Mouse (Mus musculus) E14TG2a.4 (cell line): ENCODE measurements around the gene Amdhd2.

Experiments used
- CTCF ChIP-seq: conservative IDR thresholded peaks from 2 replicates; pipeline ENCODE4 v1.5.1; 2014; ENCODE audit warnings: low read length
- NANOG ChIP-seq: IDR thresholded peaks from 2 replicates; pipeline ENCODE4 v1.6.1; 2014; ENCODE audit warnings: borderline replicate concordance, low read length, mixed read lengths
- POU5F1 ChIP-seq: IDR thresholded peaks from 2 replicates; pipeline ENCODE4 v1.6.1; 2014; ENCODE audit warnings: low read length, borderline replicate concordance

- no peak for TF ChIP-seq CTCF
- TF ChIP-seq POU5F1: no peak
- no peak for TF ChIP-seq NANOG
Observed at GRCm38 (mm10) chr17:24111256-24111655, 52.3 kb downstream of the Amdhd2 start.
